Mouse (Mus musculus): ENCODE measurements at regions not wholly inside any gene's neighbourhood (a gene's known extent, or its start where the extent isn't known, plus 50 kb on each side); places are given as distances from the start of the nearest gene placed in this dataset.
"Not testable (repeated sequence)": the region's sequence is repeated elsewhere in the genome, so short reads cannot be mapped to it uniquely, and the experiment has no call there.

- DNase-seq (ENCODE audit: low spot score), result not testable (repeated sequence)
Observed at GRCm38 (mm10) chr14:52855339-52855738, 359.8 kb upstream of the Olfr1507 start.

GRCm38 (mm10) chr14:52853598-52853997 lies 358.0 kb upstream of the Olfr1507 start:
- not testable (repeated sequence) for DNase-seq (ENCODE audit: low spot score)

GRCm38 (mm10) chr14:52847970-52848369 lies 352.4 kb upstream of the Olfr1507 start:
- DNase-seq (ENCODE audit: low spot score), result not testable (repeated sequence)

GRCm38 (mm10) chr14:52824005-52824404 lies 328.5 kb upstream of the Olfr1507 start:
- DNase-seq (ENCODE audit: low spot score), result not testable (repeated sequence)

- not testable (repeated sequence) for DNase-seq (ENCODE audit: low spot score)
Observed at GRCm38 (mm10) chr14:52821617-52822016, 326.1 kb upstream of the Olfr1507 start.

- DNase-seq (ENCODE audit: low spot score), result not testable (repeated sequence)
Observed at GRCm38 (mm10) chr14:52811128-52811415, 315.5 kb upstream of the Olfr1507 start.

- DNase-seq (ENCODE audit: low spot score), result peak; percentile 69
Observed at GRCm38 (mm10) chr14:52810275-52811127, 315.0 kb upstream of the Olfr1507 start.

- not testable (repeated sequence) for DNase-seq (ENCODE audit: low spot score)
Observed at GRCm38 (mm10) chr14:52801705-52802104, 306.2 kb upstream of the Olfr1507 start.

GRCm38 (mm10) chr14:52792600-52792999 lies 297.1 kb upstream of the Olfr1507 start:
- not testable (repeated sequence) for DNase-seq (ENCODE audit: low spot score)

GRCm38 (mm10) chr14:52791828-52792227 lies 296.3 kb upstream of the Olfr1507 start:
- peak; percentile 40 for DNase-seq (ENCODE audit: low spot score)

- DNase-seq (ENCODE audit: low spot score), result not testable (repeated sequence)
Observed at GRCm38 (mm10) chr14:52782832-52783231, 287.3 kb upstream of the Olfr1507 start.

GRCm38 (mm10) chr14:52775816-52776215 lies 280.3 kb upstream of the Olfr1507 start:
- not testable (repeated sequence) for DNase-seq (ENCODE audit: low spot score)

GRCm38 (mm10) chr14:52769450-52769849 lies 273.9 kb upstream of the Olfr1507 start:
- DNase-seq (ENCODE audit: low spot score), result not testable (repeated sequence)

- not testable (repeated sequence) for DNase-seq (ENCODE audit: low spot score)
Observed at GRCm38 (mm10) chr14:52752159-52752558, 256.6 kb upstream of the Olfr1507 start.

GRCm38 (mm10) chr14:52726680-52727079 lies 231.1 kb upstream of the Olfr1507 start:
- DNase-seq (ENCODE audit: low spot score), result not testable (repeated sequence)

- DNase-seq (ENCODE audit: low spot score), result not testable (repeated sequence)
Observed at GRCm38 (mm10) chr14:52724988-52725387, 229.4 kb upstream of the Olfr1507 start.

- no peak for DNase-seq (ENCODE audit: low spot score)
Observed at GRCm38 (mm10) chr14:52720640-52721039, 225.1 kb upstream of the Olfr1507 start.

GRCm38 (mm10) chr14:52700851-52701250 lies 205.3 kb upstream of the Olfr1507 start:
- not testable (repeated sequence) for DNase-seq (ENCODE audit: low spot score)

GRCm38 (mm10) chr14:52683636-52684035 lies 188.1 kb upstream of the Olfr1507 start:
- not testable (repeated sequence) for DNase-seq (ENCODE audit: low spot score)

GRCm38 (mm10) chr14:52654355-52654754 lies 158.8 kb upstream of the Olfr1507 start:
- DNase-seq (ENCODE audit: low spot score), result no peak

GRCm38 (mm10) chr14:52638179-52638578 lies 142.6 kb upstream of the Olfr1507 start:
- DNase-seq (ENCODE audit: low spot score), result no peak

- DNase-seq (ENCODE audit: low spot score), result peak; percentile 45
Observed at GRCm38 (mm10) chr14:52622184-52622583, 126.6 kb upstream of the Olfr1507 start.

GRCm38 (mm10) chr14:52580319-52580718 lies 84.8 kb upstream of the Olfr1507 start:
- no peak for DNase-seq (ENCODE audit: low spot score)

- no peak for DNase-seq (ENCODE audit: low spot score)
Observed at GRCm38 (mm10) chr14:52566920-52567319, 71.4 kb upstream of the Olfr1507 start.

Data from testis, postnatal 10 days (tissue).